Mouse (Mus musculus) v-Abl transformed pro-B cells (cell line): ENCODE data around the gene 4931406P16Rik.

Experiments used
- in situ Hi-C, 2 experiments: fragments of 400-800 bp; cut with MboI; formaldehyde crosslinking; loops; one replicate each; pipeline ENCODE4 v1.15.1; 2025; ENCODE audit not compliant: unreplicated experiment in 2 of 2

The 4931406P16Rik gene

GRCm38 (mm10) chr7:34226086-34226485, 87.3 kb downstream of the 4931406P16Rik start:
- in situ Hi-C loops = loop anchor here in 1 of 2 experiments (25.0 kb wide), 1 partner anchor 1361 kb away; the partner anchor contains the start of genes Ankrd27 and Rgs9bp

GRCm38 (mm10) chr7:34224308-34224707, 89.0 kb downstream of the 4931406P16Rik start:
- in situ Hi-C loops = no loop called here

DNA sequence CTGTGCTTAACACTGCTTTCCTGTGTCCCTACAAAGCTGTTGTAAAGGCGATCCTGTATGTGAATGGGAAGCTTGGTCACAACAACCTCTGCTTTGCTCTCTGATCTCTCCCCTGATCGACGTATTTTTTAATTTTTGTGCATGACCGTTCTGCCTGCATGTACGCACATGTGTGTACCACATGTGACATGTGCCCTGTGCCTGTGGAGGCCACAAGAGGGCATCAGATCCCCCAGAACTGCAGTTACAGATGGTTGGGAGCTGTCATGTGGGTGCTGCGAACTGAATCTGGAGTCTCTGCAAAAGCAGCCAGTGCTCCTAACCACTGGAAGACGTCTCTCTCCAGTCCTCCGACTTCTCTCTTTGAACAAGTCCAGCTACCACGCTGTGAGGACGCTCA, 91.0 kb downstream of the 4931406P16Rik start:
- in situ Hi-C loops = no loop called here

- in situ Hi-C loops = no loop called here
These were observed 91.6 kb downstream of the 4931406P16Rik start for GRCm38 (mm10) chr7:34221594-34222250.

- in situ Hi-C loops = no loop called here
These were observed 94.9 kb downstream of the 4931406P16Rik start for GRCm38 (mm10) chr7:34218496-34218895.

- in situ Hi-C loops = no loop called here
These were observed 96.9 kb downstream of the 4931406P16Rik start for GRCm38 (mm10) chr7:34216474-34216873.

DNA sequence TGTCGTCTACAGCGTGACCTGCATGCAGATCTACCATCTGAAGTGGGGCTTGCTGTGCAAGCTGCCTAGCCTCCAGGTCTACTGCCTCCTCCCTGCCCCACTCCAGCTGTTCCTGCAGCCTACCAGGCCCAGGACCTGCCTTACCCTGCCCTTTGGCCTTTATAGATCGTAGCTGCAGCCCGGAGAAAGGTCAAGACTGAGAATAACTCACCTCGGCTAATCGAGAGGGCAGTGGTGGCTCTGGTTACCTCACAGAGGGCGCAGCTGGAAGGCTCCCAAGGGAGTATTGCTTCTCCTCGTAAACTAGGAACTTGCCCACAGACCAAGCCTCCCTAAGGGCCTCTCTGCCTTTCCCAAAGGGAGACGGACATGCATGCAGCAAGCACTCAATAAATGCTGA, 97.9 kb downstream of the 4931406P16Rik start:
- in situ Hi-C loops = no loop called here

DNA sequence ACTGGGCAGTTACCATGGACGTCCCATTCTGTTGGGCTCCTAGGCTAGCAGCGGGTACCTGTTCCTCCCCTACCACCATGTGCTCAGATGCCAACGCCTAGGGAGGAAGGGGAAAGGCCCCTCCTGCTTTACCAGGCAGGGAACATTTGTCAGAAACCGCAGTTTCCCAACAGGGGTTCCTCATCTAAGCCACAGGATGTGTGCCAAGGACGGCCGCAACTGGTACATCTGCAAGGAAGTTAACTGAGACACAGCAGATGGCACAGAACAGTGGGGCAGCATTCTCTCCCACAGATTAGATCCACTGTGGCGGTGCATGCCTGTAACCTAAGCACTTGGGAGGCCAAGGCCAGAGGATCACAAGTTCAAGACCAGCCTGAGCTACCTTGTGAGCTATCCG, 98.7 kb downstream of the 4931406P16Rik start:
- in situ Hi-C loops = no loop called here

DNA sequence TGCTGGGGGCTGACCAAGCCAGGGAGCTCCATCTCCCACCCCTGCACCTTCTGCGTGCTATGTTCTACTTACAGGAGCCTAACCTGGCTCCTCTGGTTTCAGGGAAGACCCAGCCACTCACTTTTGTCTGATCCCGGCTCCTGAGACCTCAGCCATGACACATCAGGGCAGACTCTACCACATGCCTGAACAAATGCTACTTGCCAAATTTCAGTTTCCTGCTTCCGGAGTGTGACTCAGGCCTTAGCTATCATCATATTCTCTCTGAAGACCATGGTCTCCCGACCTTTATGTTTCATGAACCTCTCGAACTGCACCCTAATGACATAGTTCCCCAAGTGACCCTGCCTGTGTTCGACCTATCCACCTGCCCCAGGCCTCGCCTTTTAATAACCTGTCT, 100.1 kb downstream of the 4931406P16Rik start:
- in situ Hi-C loops = no loop called here

GRCm38 (mm10) chr7:34208027-34208745, 105.2 kb downstream of the 4931406P16Rik start:
- in situ Hi-C loops = no loop called here

DNA sequence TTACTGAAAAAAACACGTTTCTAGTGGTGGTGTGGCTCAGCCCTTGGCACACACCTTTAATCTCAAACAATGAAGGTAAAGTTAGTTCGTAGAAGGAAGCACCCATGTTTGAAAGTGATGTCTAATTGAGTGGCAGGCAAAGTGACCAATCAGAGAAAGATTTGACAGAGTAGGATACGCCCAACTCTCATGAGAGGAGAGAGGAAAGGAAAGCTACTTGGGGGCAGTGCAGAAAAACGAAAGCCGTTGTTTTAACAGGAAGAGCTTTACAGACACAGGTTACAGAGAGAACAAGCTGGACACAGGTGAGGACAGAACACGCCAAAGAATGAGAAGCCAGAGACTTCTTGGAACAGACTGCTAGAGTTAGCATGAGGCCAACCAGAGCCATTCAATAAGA, 107.0 kb downstream of the 4931406P16Rik start:
- in situ Hi-C loops = no loop called here

- in situ Hi-C loops = loop anchor here in 1 of 2 experiments (5.0 kb wide), 1 partner anchor 405 kb away; no protein-coding TSS in a partner anchor
These were observed 111.2 kb downstream of the 4931406P16Rik start for GRCm38 (mm10) chr7:34202147-34202546.

DNA sequence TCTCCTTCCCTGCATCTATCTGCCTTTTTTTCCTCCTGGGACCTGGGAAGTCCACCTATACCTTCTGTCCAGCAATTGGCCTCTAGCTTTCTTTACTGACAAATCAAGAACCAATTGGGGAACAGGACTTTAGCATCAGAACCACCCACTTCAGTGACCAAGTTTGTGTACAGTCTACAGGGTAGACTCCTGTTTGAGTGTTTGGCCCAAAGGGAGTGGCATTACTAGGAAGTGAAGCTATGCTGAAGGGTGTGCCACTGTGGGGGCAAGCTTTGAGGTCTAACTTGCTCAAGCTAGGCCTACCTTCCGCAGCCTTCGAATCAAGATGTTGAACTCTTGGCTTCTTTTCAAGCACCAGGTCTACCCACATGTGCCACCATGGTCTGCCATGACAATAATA, 112.5 kb downstream of the 4931406P16Rik start:
- in situ Hi-C loops = loop anchor here in 1 of 2 experiments (5.0 kb wide), 1 partner anchor 404 kb away; no protein-coding TSS in a partner anchor

DNA sequence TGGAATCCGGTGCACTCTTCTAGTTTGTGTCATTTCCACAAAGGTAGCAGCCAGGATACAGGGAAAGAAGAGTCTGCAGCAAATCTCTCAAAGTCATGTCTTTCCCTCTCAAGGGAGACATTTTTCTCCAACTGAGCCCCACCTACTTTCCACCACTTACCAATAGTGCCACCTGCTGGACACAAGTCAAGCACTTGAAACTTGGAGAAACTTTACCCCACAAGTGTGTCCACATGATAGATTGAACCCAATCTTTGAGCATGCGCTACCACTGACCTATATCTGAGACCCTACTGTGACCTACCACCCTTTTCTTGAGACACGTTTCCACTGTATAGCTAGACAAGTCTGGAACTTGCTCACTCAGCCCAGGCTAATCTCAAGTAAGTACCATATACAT, 115.0 kb downstream of the 4931406P16Rik start:
- in situ Hi-C loops = loop anchor here (5.0 to 10.0 kb wide), 3 partner anchors 211 to 404 kb away; no protein-coding TSS in a partner anchor

GRCm38 (mm10) chr7:34196132-34197128, 116.9 kb downstream of the 4931406P16Rik start, which contains the start of gene Pdcd2l:
TSS of gene Pdcd2l (minus strand) at chr7:34196661.
- in situ Hi-C loops = loop anchor here (5.0 to 10.0 kb wide), 3 partner anchors 209 to 402 kb away; no protein-coding TSS in a partner anchor

GRCm38 (mm10) chr7:34195632-34196031, 117.7 kb downstream of the 4931406P16Rik start:
- in situ Hi-C loops = loop anchor here (5.0 to 10.0 kb wide), 3 partner anchors 208 to 401 kb away; no protein-coding TSS in a partner anchor

GRCm38 (mm10) chr7:34192825-34193224, 120.5 kb downstream of the 4931406P16Rik start:
- in situ Hi-C loops = loop anchor here (5.0 to 10.0 kb wide), 4 partner anchors 36 to 398 kb away; no protein-coding TSS in a partner anchor

GRCm38 (mm10) chr7:34189376-34189989, 123.9 kb downstream of the 4931406P16Rik start:
- in situ Hi-C loops = no loop called here
